Mouse (Mus musculus) splenic B cell, adult 2 months (primary cell): ENCODE results near the gene Ctbs.
A peak's percentile ranks its signal among the peaks of the same experiment; 100 is the strongest.

Experiments
- DNase-seq: peaks from one replicate; pipeline ENCODE4 v3.0.0-alpha.2; 2011; ENCODE audit warnings: low read depth, low spot score
- H3K27me3 ChIP-seq: 2 replicates; pipeline ENCODE4 v1.6.1; 2012; ENCODE audit warnings: mild to moderate bottlenecking, low read length, moderate library complexity, mixed read lengths; ENCODE audit not compliant: control insufficient read depth, poor library complexity, insufficient read depth, severe bottlenecking
- H3K36me3 ChIP-seq: 2 replicates; pipeline ENCODE4 v1.6.1; 2012; ENCODE audit warnings: mild to moderate bottlenecking, low read length, moderate library complexity, mixed read lengths; ENCODE audit not compliant: control insufficient read depth, poor library complexity, insufficient read depth, severe bottlenecking

Gene Ctbs

GRCm38 (mm10) chr3:146449745-146450250, at the start of gene Ctbs:
TSS of gene Ctbs (plus strand) at chr3:146449795.
- no peak for DNase-seq
- Histone ChIP-seq H3K27me3 (no peaks in the 10 kb centered on the region), H3K36me3 (no peaks in the 10 kb centered on the region)

DNA sequence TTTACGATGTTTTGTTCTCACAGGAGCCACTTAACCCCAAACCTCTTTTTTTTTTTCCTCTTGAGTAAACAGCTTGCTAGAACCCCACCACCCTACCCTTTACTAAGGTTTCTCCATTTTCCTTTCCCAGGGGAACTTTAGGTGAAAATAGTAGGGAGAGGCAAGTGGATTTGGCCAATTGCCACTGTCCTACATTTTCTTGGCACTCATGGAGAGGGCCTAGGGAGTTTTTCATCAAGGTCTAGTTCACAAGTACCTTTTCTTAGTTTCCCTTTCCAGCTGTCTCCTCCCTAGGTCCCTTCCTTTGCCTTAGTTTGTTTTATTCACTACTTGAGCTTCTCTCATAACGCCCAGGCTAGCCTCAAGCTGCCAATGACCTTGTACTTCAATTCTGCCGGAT, 45.8 kb upstream of the Ctbs start:
- H3K27me3 ChIP-seq = no peaks in the 10 kb centered on the region
- H3K36me3 ChIP-seq = no peaks in the 10 kb centered on the region
- DNase-seq = no peak

GRCm38 (mm10) chr3:146404311-146405201, 45.0 kb upstream of the Ctbs start, which contains the start of gene Ssx2ip:
TSS of gene Ssx2ip (plus strand) at chr3:146404642.
- Histone ChIP-seq H3K27me3 (no peaks in the 10 kb centered on the region), H3K36me3 (no peaks in the 10 kb centered on the region)
- peak; percentile 93 for DNase-seq

DNA sequence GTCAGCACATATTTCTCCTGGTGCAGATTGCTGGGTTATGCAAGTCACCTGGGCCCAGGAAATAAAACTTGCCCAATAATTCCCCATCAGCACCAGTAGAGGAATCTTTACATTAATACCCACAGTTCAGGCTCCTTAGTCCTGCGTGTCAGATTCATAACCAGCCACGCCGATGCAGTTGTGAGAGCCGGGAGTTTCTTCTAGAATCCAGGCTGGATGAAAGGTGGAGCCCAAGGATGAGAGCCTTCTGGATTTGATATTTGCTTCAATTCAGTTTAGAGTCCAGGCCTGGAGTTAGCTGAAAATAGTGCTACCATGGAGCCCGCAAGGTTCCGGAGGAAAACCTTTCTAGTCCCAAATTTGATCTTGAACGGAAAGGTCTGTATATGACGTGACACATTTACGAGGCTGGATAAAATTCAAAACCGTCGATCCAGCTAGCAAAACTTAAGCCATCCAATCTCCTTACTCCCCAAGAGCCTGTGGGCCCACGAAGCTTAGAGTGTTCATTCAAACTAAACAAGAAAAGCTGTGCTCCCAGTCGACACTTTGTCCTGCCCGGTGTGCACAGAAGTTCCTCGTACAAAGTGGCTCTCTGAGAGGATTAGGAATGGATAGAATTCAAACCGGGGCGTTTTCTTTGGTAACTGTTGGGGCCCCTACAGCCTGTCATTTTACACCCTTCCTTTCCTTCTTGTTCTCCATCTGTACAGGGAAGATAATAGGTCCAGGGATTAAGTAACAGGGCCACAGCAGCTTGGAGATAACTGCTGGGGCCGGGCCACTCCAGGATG, 44.2 kb upstream of the Ctbs start:
- H3K36me3 ChIP-seq = no peaks in the 10 kb centered on the region
- no peak for DNase-seq
- H3K27me3 ChIP-seq = no peaks in the 10 kb centered on the region

DNA sequence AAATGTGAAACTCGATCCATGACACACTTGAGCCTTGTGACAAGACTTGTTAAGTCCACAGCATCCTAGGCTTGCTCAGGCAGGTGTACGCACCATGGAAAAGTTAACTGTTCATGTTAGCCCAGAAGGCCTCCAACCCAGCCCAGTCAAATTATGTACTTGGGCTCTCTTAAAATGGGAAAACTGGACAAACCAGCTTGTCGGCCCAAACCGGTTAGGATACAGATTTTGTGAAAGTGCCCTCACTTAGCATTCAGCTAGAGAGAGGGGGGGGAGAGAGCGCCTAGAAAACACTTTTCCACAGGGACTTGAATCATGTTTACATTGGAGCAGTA, 43.6 kb upstream of the Ctbs start:
- H3K36me3 ChIP-seq = no peaks in the 10 kb centered on the region
- H3K27me3 ChIP-seq = no peaks in the 10 kb centered on the region
- no peak for DNase-seq

DNA sequence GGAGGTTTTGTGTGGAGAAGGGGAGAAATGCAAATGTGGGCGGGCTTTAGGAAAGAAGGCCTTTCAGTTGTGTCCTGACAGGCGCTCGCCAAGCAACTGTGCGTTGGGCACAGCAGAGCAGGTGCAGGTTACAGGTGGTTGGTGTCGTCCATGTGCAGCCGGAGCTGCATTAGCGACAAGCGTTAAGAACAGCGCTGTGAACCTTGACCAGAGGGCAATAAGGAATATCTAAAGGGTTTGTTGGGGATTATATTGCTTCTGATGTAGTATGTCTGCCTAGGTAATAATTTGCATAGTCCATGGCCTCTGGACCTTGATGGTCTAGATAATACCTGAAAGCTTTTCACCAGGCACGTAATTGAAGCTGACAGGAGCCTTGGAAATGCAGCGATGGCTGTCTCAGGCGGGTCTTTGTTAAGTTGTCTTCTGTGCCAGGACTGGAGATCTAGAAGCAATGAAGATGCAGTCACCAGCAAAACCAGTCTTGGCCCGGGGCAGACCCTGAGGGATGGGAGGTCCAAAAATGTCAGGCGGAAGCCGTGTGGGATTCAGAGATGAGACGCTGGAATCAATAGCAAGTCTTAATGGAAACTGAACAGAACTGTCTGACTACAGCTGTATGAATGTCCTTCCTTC, 42.4 kb upstream of the Ctbs start:
- Histone ChIP-seq H3K27me3 (no peaks in the 10 kb centered on the region), H3K36me3 (no peaks in the 10 kb centered on the region)
- DNase-seq = no peak

- Histone ChIP-seq H3K27me3 (no peaks in the 10 kb centered on the region), H3K36me3 (no peaks in the 10 kb centered on the region)
- DNase-seq = no peak
Measured at GRCm38 (mm10) chr3:146410114-146410513, 39.5 kb upstream of the Ctbs start.

GRCm38 (mm10) chr3:146412008-146412407, 37.6 kb upstream of the Ctbs start:
- no peak for DNase-seq
- Histone ChIP-seq H3K27me3 (no peaks in the 10 kb centered on the region), H3K36me3 (no peaks in the 10 kb centered on the region)

GRCm38 (mm10) chr3:146412480-146412879, 37.1 kb upstream of the Ctbs start:
- DNase-seq = no peak
- H3K36me3 ChIP-seq = no peaks in the 10 kb centered on the region
- H3K27me3 ChIP-seq = no peaks in the 10 kb centered on the region

DNA sequence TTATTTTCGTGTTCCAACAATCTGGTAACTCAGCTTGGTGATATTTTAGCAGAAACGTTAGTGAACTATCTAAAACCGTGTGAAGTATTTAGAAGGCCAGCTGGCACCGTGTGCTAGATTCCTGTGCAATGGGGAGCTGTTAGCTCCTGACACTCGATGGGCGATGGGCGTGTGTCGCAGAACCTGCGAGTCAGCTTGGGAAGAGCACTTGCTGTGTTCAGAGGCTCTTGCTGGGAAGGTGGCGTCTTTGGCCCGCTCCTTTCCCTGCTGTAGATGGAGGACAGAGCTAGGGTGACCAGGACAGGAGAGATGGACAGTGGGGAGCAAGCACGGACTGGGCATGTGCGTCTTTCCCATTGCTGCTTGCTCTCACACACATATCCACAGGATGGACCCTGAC, 36.6 kb upstream of the Ctbs start:
- Histone ChIP-seq H3K36me3 (no peaks in the 10 kb centered on the region), H3K27me3 (no peaks in the 10 kb centered on the region)
- DNase-seq = no peak

DNA sequence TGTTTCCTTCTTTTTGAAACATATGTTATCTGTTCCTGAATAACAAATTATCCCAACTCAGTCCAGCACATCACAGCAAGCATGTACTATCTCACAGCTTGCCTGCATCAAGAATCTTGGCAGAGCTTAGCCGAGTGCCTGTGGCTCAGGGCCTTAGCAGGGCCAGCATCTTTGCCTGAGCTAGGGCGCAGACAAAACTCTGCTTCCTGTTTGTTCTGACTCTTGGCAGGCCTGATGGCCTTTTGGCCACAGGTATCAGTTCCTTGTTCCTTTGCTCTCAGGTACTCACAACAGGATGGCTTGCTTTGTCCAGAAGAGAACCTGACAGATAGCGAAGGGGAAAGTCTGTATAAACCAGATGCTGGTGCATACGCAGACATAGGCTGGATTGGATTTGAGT, 35.6 kb upstream of the Ctbs start:
- H3K36me3 ChIP-seq = no peaks in the 10 kb centered on the region
- no peaks in the 10 kb centered on the region for H3K27me3 ChIP-seq
- DNase-seq = peak; percentile 7

DNA sequence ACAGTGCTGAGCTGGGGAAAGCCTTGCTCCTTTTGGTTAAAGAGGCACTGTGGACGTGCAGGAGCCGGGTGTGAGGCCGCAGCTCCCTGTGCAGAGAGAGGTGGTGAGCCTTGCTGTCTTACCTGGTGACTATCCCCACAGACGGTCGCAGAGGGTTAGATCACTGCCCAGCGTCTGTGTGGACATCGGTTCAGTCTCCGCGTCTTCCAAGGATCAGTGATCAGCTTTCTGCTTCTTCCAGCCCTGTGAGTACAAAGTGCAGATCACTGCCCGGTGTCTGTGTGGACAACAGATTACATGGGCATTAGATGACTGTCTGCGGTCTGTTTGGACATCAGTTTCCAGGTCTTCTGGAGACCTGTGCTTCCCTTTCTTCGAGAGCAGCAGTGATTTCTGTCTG, 35.0 kb upstream of the Ctbs start:
- Histone ChIP-seq H3K27me3 (no peaks in the 10 kb centered on the region), H3K36me3 (no peaks in the 10 kb centered on the region)
- no peak for DNase-seq

DNA sequence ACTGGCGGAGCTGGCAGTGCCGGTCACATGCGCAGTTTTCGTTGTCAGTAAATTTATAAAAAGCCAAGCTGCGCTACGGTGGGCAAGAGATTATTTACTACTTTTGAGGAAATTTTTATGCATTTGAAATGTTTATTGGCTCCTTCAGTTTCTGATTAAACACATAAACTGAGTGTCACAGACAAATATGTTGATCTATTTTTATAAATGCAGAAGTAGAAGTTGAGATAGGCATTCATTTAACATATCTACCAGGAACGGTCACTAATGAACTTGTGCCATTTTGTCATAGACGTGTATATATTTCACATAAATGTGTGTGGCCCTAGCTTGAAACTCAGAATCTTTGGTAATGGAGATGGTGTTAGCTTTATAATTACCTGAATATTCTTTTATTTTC, 31.7 kb upstream of the Ctbs start:
- no peaks in the 10 kb centered on the region for H3K27me3 ChIP-seq
- H3K36me3 ChIP-seq = no peaks in the 10 kb centered on the region
- no peak for DNase-seq

GRCm38 (mm10) chr3:146418901-146419300, 30.7 kb upstream of the Ctbs start:
- DNase-seq = no peak
- Histone ChIP-seq H3K27me3 (no peaks in the 10 kb centered on the region), H3K36me3 (no peaks in the 10 kb centered on the region)

DNA sequence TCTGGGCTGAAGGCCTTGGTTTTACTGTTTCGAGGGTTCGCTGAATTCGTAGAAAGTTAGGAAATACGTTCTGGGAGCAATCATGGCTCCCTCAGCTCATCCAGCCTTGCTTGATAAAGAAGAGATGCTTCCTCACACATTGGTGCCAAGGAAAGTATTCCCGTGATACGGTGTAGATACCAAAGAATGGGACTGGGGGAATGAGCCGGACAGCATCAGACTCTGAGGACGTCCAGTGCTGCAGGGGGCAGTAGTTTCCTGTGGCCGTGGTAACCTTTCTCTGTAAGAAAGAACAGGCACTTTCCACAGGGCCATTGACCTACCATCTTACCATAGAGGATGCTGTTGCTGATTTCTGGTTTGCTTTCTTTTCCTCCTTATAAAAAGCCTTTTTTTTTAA, 30.1 kb upstream of the Ctbs start:
- H3K27me3 ChIP-seq = no peaks in the 10 kb centered on the region
- no peaks in the 10 kb centered on the region for H3K36me3 ChIP-seq
- no peak for DNase-seq
